20 mouse cellular contexts compared by ENCODE assay signal in the genomic region with DNA sequence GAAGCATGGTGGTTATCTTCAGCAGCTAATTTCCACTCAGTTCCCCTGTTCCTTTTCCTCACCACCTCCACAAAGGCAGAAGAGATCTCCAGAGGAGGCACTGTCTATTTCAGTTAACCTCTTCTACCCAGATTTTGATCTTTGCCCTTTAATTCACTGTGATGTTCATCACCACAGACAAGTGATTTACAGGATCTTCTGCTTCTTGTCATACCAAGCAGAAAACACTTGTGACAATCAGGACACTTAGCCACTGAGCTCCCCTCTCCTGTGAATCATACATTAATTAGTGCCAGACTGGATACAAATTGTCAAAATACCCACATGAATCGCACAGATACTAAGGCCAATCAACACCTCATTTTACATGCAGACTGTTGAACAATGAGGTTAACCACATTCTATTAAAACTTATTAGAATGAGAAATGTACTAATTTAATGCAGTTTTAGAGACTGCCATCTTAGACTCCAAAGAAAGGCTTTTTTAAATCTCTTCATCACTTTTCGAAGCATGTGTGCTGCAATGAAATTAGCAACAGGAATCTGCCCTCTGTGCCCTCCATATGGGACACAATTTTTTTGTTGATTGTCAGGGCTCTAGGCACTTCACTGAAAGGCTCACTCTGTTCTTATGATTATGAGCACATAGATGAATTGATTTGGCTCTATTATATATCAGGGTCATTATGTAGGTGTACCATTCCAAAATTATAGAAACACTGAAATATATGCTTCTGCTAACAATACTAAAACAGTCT.
DNase-seq lines count a peak whose midpoint lies in the region; ATAC-seq and TF ChIP-seq lines count a peak whose summit lies in the region.
"Had no signal": no experiment of that assay in that cellular context is flagged by ENCODE, and none has a peak within 500 bp of the region (broad histone marks: within the 10 kb centered on the region; RNA-seq: fewer than 3 reads in every experiment).

No protein-coding gene starts in this region.

- H3K27me3 ChIP-seq in forebrain, embryonic 14.5 days (replicated peaks; ENCODE audit: control insufficient read depth, insufficient read depth, low read length) = no peaks in the 10 kb centered on the region
- H3K27me3 ChIP-seq in forebrain, embryonic 11.5 days (ENCODE audit: control insufficient read depth, insufficient read depth, low read length) = no peaks in the 10 kb centered on the region
- H3K27me3 ChIP-seq in midbrain, postnatal 0 days (ENCODE audit: insufficient read depth, low read length) = no peaks in the 10 kb centered on the region
- no peaks in the 10 kb centered on the region for H3K27me3 ChIP-seq in midbrain, embryonic 11.5 days (ENCODE audit: control insufficient read depth, insufficient read depth, low read length)
- no peaks in the 10 kb centered on the region for H3K27me3 ChIP-seq in forebrain, embryonic 15.5 days
- H3K27me3 ChIP-seq: embryonic facial prominence, embryonic 15.5 days; heart, embryonic 13.5 days; hindbrain, embryonic 13.5 days had no signal

- ATAC-seq in forebrain, embryonic 14.5 days = peak; percentile 65; the same call in 1 of the 2 replicates
- ATAC-seq in forebrain, embryonic 11.5 days (replicated peaks; ENCODE audit: low FRiP score) = no peak
- no peak for ATAC-seq in midbrain, postnatal 0 days (ENCODE audit: low FRiP score)
- ATAC-seq in midbrain, embryonic 11.5 days (ENCODE audit: low FRiP score) = no peak
- ATAC-seq in forebrain, embryonic 15.5 days (replicated peaks) = peak; percentile 69; the same call in 1 of the 2 replicates
- ATAC-seq: intestine, embryonic 16.5 days had no signal

- H3K4me3 ChIP-seq in forebrain, embryonic 14.5 days (ENCODE audit: low read depth, low read length) = no peak overlapping the region
- no peak overlapping the region for H3K4me3 ChIP-seq in forebrain, embryonic 11.5 days (ENCODE audit: low read depth, low read length)
- no peak overlapping the region for H3K4me3 ChIP-seq in midbrain, postnatal 0 days (ENCODE audit: low read depth, low read length)
- no peak overlapping the region for H3K4me3 ChIP-seq in midbrain, embryonic 11.5 days (ENCODE audit: low read depth, low read length)
- H3K4me3 ChIP-seq in forebrain, embryonic 15.5 days = no peak overlapping the region
- H3K4me3 ChIP-seq: embryonic facial prominence, embryonic 15.5 days; erythroblast, embryonic 14.5 days; gastrocnemius, adult 2 months; heart, embryonic 13.5 days; hindbrain, embryonic 13.5 days had no signal

- no peak overlapping the region for H3K4me2 ChIP-seq in forebrain, embryonic 14.5 days (ENCODE audit: low read length)
- no peak overlapping the region for H3K4me2 ChIP-seq in forebrain, embryonic 11.5 days (ENCODE audit: low read depth, low read length, severe bottlenecking)
- no peak overlapping the region for H3K4me2 ChIP-seq in midbrain, postnatal 0 days (ENCODE audit: low read depth, low read length, poor library complexity, severe bottlenecking)
- H3K4me2 ChIP-seq in midbrain, embryonic 11.5 days = no peak overlapping the region
- no peak overlapping the region for H3K4me2 ChIP-seq in forebrain, embryonic 15.5 days (replicated peaks)
- H3K4me2 ChIP-seq: embryonic facial prominence, embryonic 15.5 days; heart, embryonic 13.5 days; hindbrain, embryonic 13.5 days had no signal

- H3K27ac ChIP-seq in forebrain, embryonic 14.5 days (ENCODE audit: low read depth, low read length) = no peak overlapping the region
- no peak overlapping the region for H3K27ac ChIP-seq in forebrain, embryonic 11.5 days (ENCODE audit: low read depth, low read length)
- no peak overlapping the region for H3K27ac ChIP-seq in midbrain, postnatal 0 days (ENCODE audit: low read depth, low read length)
- H3K27ac ChIP-seq in midbrain, embryonic 11.5 days (ENCODE audit: low read depth, low read length) = no peak overlapping the region
- H3K27ac ChIP-seq in forebrain, embryonic 15.5 days (replicated peaks) = no peak overlapping the region
- H3K27ac ChIP-seq: embryonic facial prominence, embryonic 15.5 days; gastrocnemius, adult 2 months; heart, embryonic 13.5 days; hindbrain, embryonic 13.5 days had no signal

- DNase-seq in forebrain, embryonic 14.5 days (ENCODE audit: low spot score) = peak; percentile 55
- DNase-seq in forebrain, embryonic 11.5 days (ENCODE audit: low spot score) = no peak
- DNase-seq in midbrain, postnatal 0 days (ENCODE audit: low spot score) = peak; percentile 12
- no peak for DNase-seq in midbrain, embryonic 11.5 days (ENCODE audit: low spot score, missing footprints)
- DNase-seq in heart, postnatal 36 days = no peak
- DNase-seq in layer of hippocampus, adult 8-10 months (ENCODE audit: low spot score in 2 of 2) = no peak
- DNase-seq: adrenal gland, postnatal 14 days; cerebellum, adult 18-20 months; cerebellum, adult 9-11 months; cerebellum, postnatal 36 days; gastrocnemius, adult 2 months; gastrocnemius, postnatal 25 days; heart, postnatal 4 days; kidney, adult 2 months had no signal

- no peak for TF ChIP-seq CTCF in midbrain, postnatal 0 days (IDR thresholded peaks at IDR 0.05)

- intact Hi-C loops in heart, postnatal 36 days (cut with DNase I) = no loop called here

- WGBS in forebrain, embryonic 14.5 days = 44% methylated on average over 2 of the region's 2 CpGs
- WGBS in forebrain, embryonic 11.5 days = 70% methylated on average over 2 of the region's 2 CpGs
- 70% methylated on average over 2 of the region's 2 CpGs for WGBS in midbrain, postnatal 0 days
- WGBS in midbrain, embryonic 11.5 days = 86% methylated on average over 2 of the region's 2 CpGs
- WGBS in forebrain, embryonic 15.5 days = 24% methylated on average over 2 of the region's 2 CpGs

- no peak overlapping the region for H3K9ac ChIP-seq in forebrain, embryonic 14.5 days (ENCODE audit: low read length)
- H3K9ac ChIP-seq in forebrain, embryonic 11.5 days (ENCODE audit: low read length) = no peak overlapping the region
- no peak overlapping the region for H3K9ac ChIP-seq in midbrain, postnatal 0 days (replicated peaks; ENCODE audit: low read length, poor library complexity, severe bottlenecking)
- H3K9ac ChIP-seq in midbrain, embryonic 11.5 days (ENCODE audit: low read length) = no peak overlapping the region
- no peak overlapping the region for H3K9ac ChIP-seq in forebrain, embryonic 15.5 days (replicated peaks)
- H3K9ac ChIP-seq: embryonic facial prominence, embryonic 15.5 days; heart, embryonic 13.5 days; hindbrain, embryonic 13.5 days had no signal

- H3K4me1 ChIP-seq in forebrain, embryonic 14.5 days (ENCODE audit: control insufficient read depth, insufficient read depth, low read length) = peaks cover 6% of the 10 kb centered on the region
- no peaks in the 10 kb centered on the region for H3K4me1 ChIP-seq in forebrain, embryonic 11.5 days (replicated peaks; ENCODE audit: control insufficient read depth, insufficient read depth, low read length)
- no peaks in the 10 kb centered on the region; the same call in 1 of the 2 replicates for H3K4me1 ChIP-seq in midbrain, postnatal 0 days (ENCODE audit: insufficient read depth, low read length)
- H3K4me1 ChIP-seq in midbrain, embryonic 11.5 days (ENCODE audit: control insufficient read depth, insufficient read depth, low read length) = no peaks in the 10 kb centered on the region
- H3K4me1 ChIP-seq in forebrain, embryonic 15.5 days = peaks cover 16% of the 10 kb centered on the region; the same call in 1 of the 2 replicates
- H3K4me1 ChIP-seq: embryonic facial prominence, embryonic 15.5 days; heart, embryonic 13.5 days had no signal

- no peaks in the 10 kb centered on the region for H3K36me3 ChIP-seq in forebrain, embryonic 14.5 days (ENCODE audit: control insufficient read depth, insufficient read depth, low read length)
- no peaks in the 10 kb centered on the region for H3K36me3 ChIP-seq in forebrain, embryonic 11.5 days (ENCODE audit: control insufficient read depth, insufficient read depth, low read length)
- no peaks in the 10 kb centered on the region for H3K36me3 ChIP-seq in midbrain, postnatal 0 days (ENCODE audit: insufficient read depth, low read length)
- H3K36me3 ChIP-seq in midbrain, embryonic 11.5 days (ENCODE audit: control insufficient read depth, insufficient read depth, low read length) = no peaks in the 10 kb centered on the region
- H3K36me3 ChIP-seq in forebrain, embryonic 15.5 days = no peaks in the 10 kb centered on the region
- H3K36me3 ChIP-seq: embryonic facial prominence, embryonic 15.5 days; heart, embryonic 13.5 days; hindbrain, embryonic 13.5 days had no signal

- H3K9me3 ChIP-seq in forebrain, embryonic 14.5 days (replicated peaks; ENCODE audit: control insufficient read depth, low read length) = no peaks in the 10 kb centered on the region
- H3K9me3 ChIP-seq in forebrain, embryonic 11.5 days (ENCODE audit: control insufficient read depth, low read length) = no peaks in the 10 kb centered on the region
- H3K9me3 ChIP-seq in midbrain, postnatal 0 days (ENCODE audit: low read length) = no peaks in the 10 kb centered on the region
- H3K9me3 ChIP-seq in midbrain, embryonic 11.5 days (ENCODE audit: control insufficient read depth, low read length) = no peaks in the 10 kb centered on the region
- no peaks in the 10 kb centered on the region for H3K9me3 ChIP-seq in forebrain, embryonic 15.5 days
- H3K9me3 ChIP-seq: embryonic facial prominence, embryonic 15.5 days; heart, embryonic 13.5 days; hindbrain, embryonic 13.5 days had no signal

Comparison
In these comparisons a context has a peak if more than half of its experiments do, and no peak if none do; other contexts are left out.
1. ATAC-seq: peak in forebrain, embryonic 14.5 days (single experiment) and forebrain, embryonic 15.5 days (single experiment); none in forebrain, embryonic 11.5 days (single experiment), midbrain, postnatal 0 days (single experiment) and midbrain, embryonic 11.5 days (single experiment).
2. DNase-seq: peak in forebrain, embryonic 14.5 days (single experiment) and midbrain, postnatal 0 days (single experiment); none in forebrain, embryonic 11.5 days (single experiment), midbrain, embryonic 11.5 days (single experiment), heart, postnatal 36 days (0 of 2) and layer of hippocampus, adult 8-10 months (0 of 2).